Mouse (Mus musculus) adrenal gland, adult 18-20 months (tissue): Measurements from ENCODE around the gene Tdrd7. TPM values are rescaled to one million over a fixed set of nuclear protein-coding genes. Genes with fewer than 3 reads are reported as not detected.

Experiments used
- DNase-seq, 2 experiments: peaks; one replicate each; pipeline ENCODE4 v3.0.0; 2021 to 2022; ENCODE audit warnings: low spot score in 2 of 2
- total RNA-seq, 2 experiments: library from RNA; stranded (reverse); gene quantifications; 1 replicate in 1 of 2; 2 replicates in 1 of 2; pipeline ENCODE4 v1.2.3; 2021

Gene Tdrd7
- total RNA-seq, 2 experiments from 2014 or later: 27.8 to 30.4 TPM

GRCm38 (mm10) chr4:46082555-46082954, 117.4 kb downstream of the Tdrd7 start:
- DNase-seq: no peak

Other genes with a start within 250 kb of the Tdrd7 start
- 10 to 100 TPM; 15.3 to 31.9 TPM for gene Aldh1b1, start 166.3 kb upstream of the Tdrd7 start, total RNA-seq
- under 1 TPM in 1 of 2 experiments, not detected in 1; 0.13 TPM for gene Igfbpl1, start 138.4 kb upstream of the Tdrd7 start, total RNA-seq
- gene Stra6l, start 116.7 kb upstream of the Tdrd7 start, total RNA-seq: under 1 TPM; 0.19 to 0.96 TPM
- under 1 TPM in 1 of 2 experiments, not detected in 1; 0.10 TPM for gene Ccdc180, start 75.0 kb upstream of the Tdrd7 start, total RNA-seq
- 1 to 10 TPM; 4.5 to 7.9 TPM for gene Tmod1, start 73.6 kb downstream of the Tdrd7 start, total RNA-seq
- 10 to 100 TPM; 44.5 to 48.5 TPM for gene Ncbp1, start 173.3 kb downstream of the Tdrd7 start, total RNA-seq
- 10 to 100 TPM; 24.6 to 31.4 TPM for gene Tstd2, start 173.4 kb downstream of the Tdrd7 start, total RNA-seq
- 10 to 100 TPM; 12.6 to 17.7 TPM for gene Xpa, start 231.0 kb downstream of the Tdrd7 start, total RNA-seq